Mouse (Mus musculus): Measurements from ENCODE around the gene Ccdc14. TPM values are rescaled to one million over a fixed set of nuclear protein-coding genes. Genes with fewer than 3 reads are reported as not detected.
"Not testable (repeated sequence)": the region's sequence is repeated elsewhere in the genome, so short reads cannot be mapped to it uniquely, and the experiment has no call there.

Ccdc14 gene
- polyA plus RNA-seq (2016; fragmentation: Nextera tagmentation; extraction: Ambion mirVana) = 6.9 and 7.7 TPM in 2 replicates

- Histone ChIP-seq H3K4me1 (peaks cover 5% of the 10 kb centered on the region; the same call in 1 of the 2 replicates), H3K4me2 (replicated peaks) (peak within 1 kb of the TSS; percentile 66), H3K9me3 (no peaks in the 10 kb centered on the region), H3K9ac (peak within 1 kb of the TSS; percentile 68), H3K4me3 (peak within 1 kb of the TSS; percentile 60), H3K27me3 (replicated peaks) (no peaks in the 10 kb centered on the region), H3K27ac (peak within 1 kb of the TSS; percentile 23; the same call in 1 of the 2 replicates), H3K36me3 (no peaks in the 10 kb centered on the region)
- ATAC-seq (ENCODE audit: low FRiP score, low read depth) = peak; percentile 96
- WGBS = under 1% methylated on average over 52 of the region's 53 CpGs
Observed at GRCm38 (mm10) chr16:34690334-34691144, at the start of gene Ccdc14. Gene Ccdc14, plus strand, starts transcription at chr16:34690616.

GRCm38 (mm10) chr16:34643511-34644259, 46.7 kb upstream of the Ccdc14 start:
- Histone ChIP-seq H3K27me3 (replicated peaks) (no peaks in the 10 kb centered on the region), H3K36me3 (no peaks in the 10 kb centered on the region), H3K9me3 (no peaks in the 10 kb centered on the region), H3K4me2 (replicated peaks) (no peak overlapping the region), H3K4me3 (no peak overlapping the region), H3K27ac (no peak overlapping the region), H3K4me1 (no peaks in the 10 kb centered on the region), H3K9ac (no peak overlapping the region)
- no peak for ATAC-seq (ENCODE audit: low FRiP score, low read depth)
- 77% methylated on average over 8 of the region's 8 CpGs for WGBS

- Histone ChIP-seq H3K36me3 (no peaks in the 10 kb centered on the region), H3K4me1 (no peaks in the 10 kb centered on the region), H3K9ac (no peak within 1 kb of the TSS), H3K4me2 (replicated peaks) (no peak within 1 kb of the TSS), H3K27ac (no peak within 1 kb of the TSS), H3K9me3 (no peaks in the 10 kb centered on the region), H3K27me3 (replicated peaks) (no peaks in the 10 kb centered on the region), H3K4me3 (no peak within 1 kb of the TSS)
- no peak for ATAC-seq (ENCODE audit: low FRiP score, low read depth)
- WGBS = 66% methylated on average over 7 of the region's 7 CpGs
Observed at GRCm38 (mm10) chr16:34649621-34650020, 40.8 kb upstream of the Ccdc14 start, which contains the start of gene Ropn1. Gene Ropn1, plus strand, starts transcription at chr16:34649921.

GRCm38 (mm10) chr16:34653023-34653422, 37.4 kb upstream of the Ccdc14 start:
- Histone ChIP-seq H3K4me3 (no peak overlapping the region), H3K9ac (no peak overlapping the region), H3K27me3 (replicated peaks) (no peaks in the 10 kb centered on the region), H3K4me2 (replicated peaks) (no peak overlapping the region), H3K4me1 (peaks cover 2% of the 10 kb centered on the region), H3K36me3 (no peaks in the 10 kb centered on the region), H3K27ac (no peak overlapping the region), H3K9me3 (no peaks in the 10 kb centered on the region)
- whole genome bisulfite sequencing = 90% methylated on average over 5 of the region's 5 CpGs
- no peak for ATAC-seq (ENCODE audit: low FRiP score, low read depth)

- not testable (repeated sequence) for H3K27me3 ChIP-seq (replicated peaks); H3K27ac ChIP-seq; H3K36me3 ChIP-seq; H3K9ac ChIP-seq; H3K9me3 ChIP-seq; H3K4me1 ChIP-seq
- ATAC-seq (ENCODE audit: low FRiP score, low read depth) = peak; percentile 29; the same call in 1 of the 2 replicates
- H3K4me2 ChIP-seq (replicated peaks) = peak overlapping the region; percentile 60
- peak overlapping the region; percentile 20; the same call in 1 of the 2 replicates for H3K4me3 ChIP-seq
- 2% methylated on average over 16 of the region's 16 CpGs for WGBS
Observed at GRCm38 (mm10) chr16:34657566-34657965, 32.9 kb upstream of the Ccdc14 start.

- no peaks in the 10 kb centered on the region for H3K27me3 ChIP-seq (replicated peaks)
- 0 out of 2 replicates have a peak overlapping the region, but pooled peaks have one; percentile 5 for H3K4me3 ChIP-seq
- H3K4me2 ChIP-seq (replicated peaks) = peak overlapping the region; percentile 60
- no peak for ATAC-seq (ENCODE audit: low FRiP score, low read depth)
- no peaks in the 10 kb centered on the region for H3K36me3 ChIP-seq
- 23% methylated on average over 5 of the region's 5 CpGs for WGBS
- H3K27ac ChIP-seq = no peak overlapping the region
- no peaks in the 10 kb centered on the region for H3K9me3 ChIP-seq
- H3K9ac ChIP-seq = no peak overlapping the region
- peaks cover 3% of the 10 kb centered on the region for H3K4me1 ChIP-seq
Observed at GRCm38 (mm10) chr16:34657983-34658382, 32.4 kb upstream of the Ccdc14 start.

- H3K9ac ChIP-seq = no peak overlapping the region
- no peak for ATAC-seq (ENCODE audit: low FRiP score, low read depth)
- H3K4me1 ChIP-seq = peaks cover 3% of the 10 kb centered on the region
- no peak overlapping the region for H3K4me3 ChIP-seq
- H3K4me2 ChIP-seq (replicated peaks) = peak overlapping the region; percentile 60
- no peaks in the 10 kb centered on the region for H3K36me3 ChIP-seq
- H3K9me3 ChIP-seq = no peaks in the 10 kb centered on the region
- no peaks in the 10 kb centered on the region for H3K27me3 ChIP-seq (replicated peaks)
- 44% methylated on average over 11 of the region's 11 CpGs for WGBS
- H3K27ac ChIP-seq = no peak overlapping the region
Observed at GRCm38 (mm10) chr16:34658388-34658787, 32.0 kb upstream of the Ccdc14 start.

- peaks cover 8% of the 10 kb centered on the region; the same call in 1 of the 2 replicates for H3K27me3 ChIP-seq (replicated peaks)
- no peak for ATAC-seq (ENCODE audit: low FRiP score, low read depth)
- H3K27ac ChIP-seq = no peak overlapping the region
- no peak overlapping the region for H3K9ac ChIP-seq
- H3K4me2 ChIP-seq (replicated peaks) = no peak overlapping the region
- peaks cover 5% of the 10 kb centered on the region; the same call in 1 of the 2 replicates for H3K4me1 ChIP-seq
- 72% methylated on average over 3 of the region's 3 CpGs for WGBS
- no peaks in the 10 kb centered on the region for H3K36me3 ChIP-seq
- H3K9me3 ChIP-seq = no peaks in the 10 kb centered on the region
- no peak overlapping the region for H3K4me3 ChIP-seq
Observed at GRCm38 (mm10) chr16:34664553-34664952, 25.9 kb upstream of the Ccdc14 start.

GRCm38 (mm10) chr16:34667031-34667726, 23.2 kb upstream of the Ccdc14 start:
- ATAC-seq (ENCODE audit: low FRiP score, low read depth) = 0 out of 2 replicates have a peak, but pooled peaks have one; percentile 50
- H3K9ac ChIP-seq = no peak overlapping the region
- no peaks in the 10 kb centered on the region for H3K36me3 ChIP-seq
- no peak overlapping the region for H3K4me3 ChIP-seq
- no peak overlapping the region for H3K27ac ChIP-seq
- WGBS = 3% methylated on average over 20 of the region's 20 CpGs
- H3K27me3 ChIP-seq (replicated peaks) = peaks cover 8% of the 10 kb centered on the region; the same call in 1 of the 2 replicates
- H3K9me3 ChIP-seq = no peaks in the 10 kb centered on the region
- H3K4me2 ChIP-seq (replicated peaks) = peak overlapping the region; percentile 45
- H3K4me1 ChIP-seq = peaks cover 5% of the 10 kb centered on the region; the same call in 1 of the 2 replicates

- ATAC-seq (ENCODE audit: low FRiP score, low read depth) = no peak
- H3K9ac ChIP-seq = no peak overlapping the region
- WGBS = 66% methylated on average over 9 of the region's 9 CpGs
- peaks cover 8% of the 10 kb centered on the region for H3K27me3 ChIP-seq (replicated peaks)
- H3K4me1 ChIP-seq = peaks cover 5% of the 10 kb centered on the region; the same call in 1 of the 2 replicates
- no peaks in the 10 kb centered on the region for H3K36me3 ChIP-seq
- H3K4me3 ChIP-seq = no peak overlapping the region
- no peaks in the 10 kb centered on the region for H3K9me3 ChIP-seq
- no peak overlapping the region for H3K4me2 ChIP-seq (replicated peaks)
- H3K27ac ChIP-seq = no peak overlapping the region
Observed at GRCm38 (mm10) chr16:34668341-34668740, 22.1 kb upstream of the Ccdc14 start.

GRCm38 (mm10) chr16:34671966-34672365, 18.4 kb upstream of the Ccdc14 start:
- ATAC-seq (ENCODE audit: low FRiP score, low read depth) = no peak
- WGBS = 61% methylated on average over 7 of the region's 7 CpGs
- H3K9me3 ChIP-seq = no peaks in the 10 kb centered on the region
- H3K27ac ChIP-seq = no peak overlapping the region
- no peak overlapping the region for H3K4me2 ChIP-seq (replicated peaks)
- H3K4me1 ChIP-seq = peaks cover 5% of the 10 kb centered on the region; the same call in 1 of the 2 replicates
- H3K4me3 ChIP-seq = no peak overlapping the region
- H3K27me3 ChIP-seq (replicated peaks) = peaks cover 5% of the 10 kb centered on the region
- H3K9ac ChIP-seq = no peak overlapping the region
- H3K36me3 ChIP-seq = no peaks in the 10 kb centered on the region
